Mouse (Mus musculus) naive thymus-derived CD4-positive, alpha-beta T cell, adult 2 months (primary cell): ENCODE measurements around the gene Rpa1.
"Not testable (repeated sequence)": the region's sequence is repeated elsewhere in the genome, so short reads cannot be mapped to it uniquely, and the experiment has no call there.

Experiments
- DNase-seq: peaks from one replicate; pipeline ENCODE4 v3.0.0-alpha.2; 2011; ENCODE audit warnings: low read depth

The Rpa1 gene

DNA sequence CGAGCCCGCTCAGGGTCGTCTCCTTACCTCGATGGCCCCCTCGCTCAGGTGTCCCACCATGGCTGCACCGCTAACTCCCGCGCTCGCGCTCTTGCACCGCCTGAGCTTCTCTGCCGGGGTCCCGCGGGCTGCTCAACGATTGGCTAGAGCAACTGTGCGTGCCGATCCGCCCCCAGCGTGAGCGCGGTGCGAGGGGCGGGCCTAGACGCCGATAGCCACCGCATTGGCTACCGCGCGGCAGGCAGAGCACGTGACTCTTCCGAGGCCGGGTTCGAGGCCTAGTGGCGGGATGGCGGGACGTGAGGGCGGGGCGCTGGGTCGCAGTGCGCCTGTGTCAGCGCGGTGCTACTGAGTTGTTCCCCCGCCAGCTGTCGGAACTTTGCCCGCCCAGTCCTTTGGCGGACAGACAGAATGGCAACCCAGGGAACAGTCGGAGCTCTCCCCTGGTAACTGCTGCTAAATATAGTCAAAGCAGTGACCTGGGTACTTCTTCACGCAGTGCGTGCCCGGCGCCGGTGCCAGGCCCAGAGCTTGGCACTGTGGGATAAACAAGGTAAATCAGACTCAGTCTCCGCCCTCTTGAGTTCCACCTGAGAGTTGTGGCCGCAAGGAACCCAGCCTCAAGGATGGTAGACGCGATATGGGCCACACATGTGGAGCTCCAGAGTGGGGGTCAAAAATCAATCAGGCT lies at the start of gene Rpa1, which contains the start of gene Smyd4:
Gene Rpa1, minus strand, starts transcription at position 126 of the 691 bp plus-strand sequence.
Gene Smyd4, plus strand, starts transcription at position 235 of the 691 bp plus-strand sequence.
- DNase-seq, result peak; percentile 94

- no peak for DNase-seq
Observed at GRCm38 (mm10) chr11:75397452-75397851, 49.3 kb upstream of the Rpa1 start.

DNA sequence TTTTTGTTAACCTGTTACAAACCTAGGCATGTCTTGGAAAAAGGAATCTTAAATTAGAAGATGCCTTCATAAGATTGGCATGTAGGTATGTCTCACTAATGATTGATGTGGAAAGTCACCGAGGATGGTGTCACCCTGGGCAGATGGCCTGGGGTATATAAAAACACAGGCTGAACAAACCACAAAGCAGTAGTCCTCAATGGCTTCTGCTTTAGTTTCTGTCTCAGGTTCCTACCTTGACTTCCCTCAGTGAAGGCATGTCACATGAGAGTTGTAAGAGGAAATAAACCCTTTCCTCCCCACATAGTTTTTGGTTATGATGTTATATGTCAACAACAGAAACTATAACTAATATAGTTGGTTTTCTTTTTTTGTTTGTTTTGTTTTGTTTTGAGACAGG lies 47.5 kb upstream of the Rpa1 start:
- no peak for DNase-seq

- not testable (repeated sequence) for DNase-seq
Observed at GRCm38 (mm10) chr11:75383529-75383928, 35.4 kb upstream of the Rpa1 start.

GRCm38 (mm10) chr11:75378786-75379185 lies 30.7 kb upstream of the Rpa1 start:
- not testable (repeated sequence) for DNase-seq

DNA sequence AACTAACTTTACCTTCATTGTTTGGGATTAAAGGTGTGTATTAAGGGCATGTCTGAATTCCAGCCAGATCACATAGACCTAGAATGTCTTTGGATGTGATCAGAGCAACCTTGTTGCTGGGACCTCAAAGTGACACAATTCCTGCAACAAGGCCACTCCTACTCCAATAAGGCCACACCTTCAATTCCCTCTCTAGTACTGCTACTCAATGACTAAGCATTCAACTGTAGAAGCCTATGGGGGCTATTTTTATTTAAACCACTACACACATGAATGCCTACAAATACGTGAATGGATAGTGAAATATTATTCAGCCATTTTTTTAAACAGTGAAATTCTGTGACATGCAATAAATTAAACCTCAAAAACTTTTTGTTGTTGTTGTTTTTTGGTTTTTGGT lies 29.0 kb upstream of the Rpa1 start:
- no peak for DNase-seq

GRCm38 (mm10) chr11:75355475-75355874 lies 7.4 kb upstream of the Rpa1 start:
- no peak for DNase-seq

GRCm38 (mm10) chr11:75351225-75351624 lies 3.1 kb upstream of the Rpa1 start:
- no peak for DNase-seq

DNA sequence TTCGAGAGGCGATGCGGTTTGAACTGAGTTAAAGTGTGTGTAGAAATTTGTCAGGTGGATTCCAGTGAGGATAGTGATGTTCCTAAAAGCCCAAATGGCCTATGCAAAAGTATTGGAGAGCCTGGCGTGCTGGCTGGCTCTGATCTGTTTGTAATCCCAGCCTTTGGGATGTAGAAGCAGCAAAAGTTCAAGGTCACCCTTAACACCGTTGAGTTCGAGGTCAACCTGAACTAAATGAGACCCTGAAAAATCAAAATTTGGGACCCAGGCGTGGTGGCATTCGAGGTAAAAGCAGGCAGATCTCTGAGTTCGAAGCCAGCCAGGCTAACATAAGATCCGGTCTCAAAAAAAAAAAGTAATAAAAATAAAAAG lies 752 bp upstream of the Rpa1 start:
- DNase-seq, result no peak

DNA sequence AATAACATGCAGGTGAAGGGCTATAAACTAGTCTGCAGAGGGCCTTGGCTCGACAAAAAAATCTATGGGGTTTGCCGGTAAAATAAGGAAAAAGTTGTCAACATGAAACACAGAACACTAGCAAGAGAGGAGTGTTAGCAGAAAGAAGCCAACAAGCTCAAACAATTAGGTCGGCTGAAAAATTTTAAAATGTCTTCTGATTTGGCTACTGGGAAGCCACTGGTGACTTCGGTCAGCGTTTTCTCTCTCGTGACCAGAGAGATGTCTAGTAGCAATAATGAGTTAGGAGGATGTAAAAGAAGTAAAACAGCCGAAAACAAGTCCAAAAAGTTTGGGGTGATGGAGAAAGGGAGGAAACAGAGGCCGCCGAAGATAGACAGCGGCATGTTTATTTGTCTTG lies 528 bp downstream of the Rpa1 start:
- DNase-seq, result no peak

- DNase-seq, result no peak
Observed at GRCm38 (mm10) chr11:75347188-75347585, 937 bp downstream of the Rpa1 start.

DNA sequence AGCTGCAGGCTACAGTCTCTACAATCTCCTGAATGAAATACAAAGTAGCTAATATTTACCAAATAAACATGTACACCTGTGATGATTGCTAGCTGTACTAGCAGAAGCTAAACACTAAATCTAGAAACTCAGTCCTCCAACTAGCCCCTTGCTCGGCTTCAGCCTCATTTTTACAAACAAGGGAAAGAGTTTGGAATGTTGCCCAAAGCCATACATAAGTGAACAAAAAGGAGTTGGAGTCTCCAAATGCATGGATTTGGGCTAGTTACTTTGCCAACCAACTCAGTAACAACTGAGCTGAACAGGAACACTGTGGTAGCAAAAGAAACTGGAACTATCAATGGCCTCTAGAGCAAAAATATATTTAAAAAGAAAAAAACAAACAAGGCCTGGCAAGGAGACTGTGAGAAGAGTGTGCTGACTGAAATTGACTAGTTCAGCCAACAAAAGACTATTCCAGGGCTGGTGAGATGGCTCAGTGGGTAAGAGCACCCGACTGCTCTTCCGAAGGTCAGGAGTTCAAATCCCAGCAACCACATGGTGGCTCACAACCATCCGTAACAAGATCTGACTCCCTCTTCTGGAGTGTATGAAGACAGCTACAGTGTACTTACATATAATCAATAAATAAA lies 1.5 kb downstream of the Rpa1 start:
- DNase-seq, result no peak

DNA sequence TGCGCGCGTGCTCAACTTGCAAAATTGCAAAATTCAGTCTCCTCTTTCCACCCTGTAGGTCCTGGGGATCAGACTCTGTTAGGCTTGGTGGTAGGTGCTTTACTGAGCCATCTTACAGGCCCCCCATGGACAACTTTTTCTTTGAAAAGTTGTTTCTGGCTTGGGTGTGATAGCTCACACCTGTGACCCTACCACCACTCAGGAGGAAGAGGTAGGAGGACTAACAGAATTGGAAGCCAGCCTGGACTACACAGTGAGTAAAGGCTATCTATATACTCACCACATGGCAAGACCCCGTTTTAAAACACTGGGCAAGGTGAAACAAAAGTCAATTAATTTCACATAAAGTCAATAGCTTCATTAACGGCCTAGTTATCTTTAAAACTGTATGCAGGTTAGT lies 3.4 kb downstream of the Rpa1 start:
- DNase-seq, result no peak

- peak; percentile 64 for DNase-seq
Observed at GRCm38 (mm10) chr11:75344163-75344562, 4.0 kb downstream of the Rpa1 start.

DNA sequence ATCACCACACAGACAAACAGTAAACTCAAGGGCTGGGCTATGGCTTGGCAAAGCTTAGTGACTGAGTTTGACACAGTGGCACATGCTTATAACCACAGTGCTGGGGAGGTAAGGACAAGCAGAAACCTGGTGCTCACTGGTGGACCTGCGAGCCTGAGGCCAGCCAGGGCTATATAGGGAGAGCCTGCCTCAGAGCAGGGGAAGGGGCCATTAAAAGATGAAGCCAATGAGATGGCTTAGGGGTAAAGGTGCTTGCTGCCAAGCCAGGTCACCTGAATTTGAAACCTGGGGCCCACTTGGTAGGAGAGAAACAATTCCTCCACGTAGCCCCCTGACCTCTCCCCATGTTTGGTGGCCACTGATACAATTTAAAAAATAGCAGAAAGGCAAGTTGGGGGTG lies 5.0 kb downstream of the Rpa1 start:
- no peak for DNase-seq

DNA sequence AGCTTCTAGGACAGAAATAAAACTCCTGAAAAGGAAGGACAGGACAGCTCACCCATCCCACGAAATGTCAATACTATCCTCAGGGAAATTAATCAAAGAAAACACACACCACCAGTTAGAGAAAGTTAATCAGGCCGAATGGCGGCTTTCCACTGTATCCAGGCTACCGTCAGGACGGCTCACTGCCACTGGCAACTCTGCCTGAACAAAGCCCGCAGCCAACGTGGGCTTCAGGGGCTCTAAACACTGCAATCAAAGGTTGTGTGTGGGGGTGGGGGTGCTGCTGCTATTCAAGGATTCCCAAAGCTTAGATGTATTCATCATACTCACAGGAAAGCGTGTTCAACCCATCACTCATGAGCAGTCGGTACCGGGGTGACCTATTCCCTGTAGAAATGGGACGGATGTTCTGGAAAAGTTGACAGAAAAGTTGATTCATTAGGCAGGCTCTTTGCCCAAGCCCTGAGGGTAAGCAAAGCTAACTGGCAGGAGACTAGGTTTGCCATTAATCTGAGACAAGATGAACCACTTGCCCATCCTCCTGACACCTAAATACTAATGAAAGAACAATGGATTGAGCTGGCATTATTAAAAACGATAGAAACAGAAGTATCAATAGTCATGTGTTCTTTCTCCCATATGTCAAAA lies 7.3 kb downstream of the Rpa1 start:
- DNase-seq, result no peak

DNA sequence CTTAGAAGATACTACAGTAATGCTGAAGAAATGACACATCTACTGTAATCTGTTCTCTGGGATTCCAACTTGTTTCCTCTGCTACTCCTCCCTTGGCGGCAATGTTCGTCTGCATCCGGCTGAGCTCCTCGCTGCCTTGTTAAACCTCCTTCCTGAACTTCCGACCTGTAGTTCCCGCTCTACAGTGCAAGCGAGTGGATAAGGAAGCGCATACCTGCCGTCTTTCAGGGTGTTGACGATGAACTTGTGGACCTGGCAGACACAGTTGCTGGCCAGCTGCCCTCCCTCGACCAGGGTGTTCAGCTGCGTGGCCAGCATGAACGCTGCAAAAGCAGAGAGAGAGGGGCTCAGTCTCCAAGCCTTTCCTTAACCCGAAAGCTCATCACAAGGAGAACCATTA lies 8.0 kb downstream of the Rpa1 start:
- DNase-seq, result no peak

DNA sequence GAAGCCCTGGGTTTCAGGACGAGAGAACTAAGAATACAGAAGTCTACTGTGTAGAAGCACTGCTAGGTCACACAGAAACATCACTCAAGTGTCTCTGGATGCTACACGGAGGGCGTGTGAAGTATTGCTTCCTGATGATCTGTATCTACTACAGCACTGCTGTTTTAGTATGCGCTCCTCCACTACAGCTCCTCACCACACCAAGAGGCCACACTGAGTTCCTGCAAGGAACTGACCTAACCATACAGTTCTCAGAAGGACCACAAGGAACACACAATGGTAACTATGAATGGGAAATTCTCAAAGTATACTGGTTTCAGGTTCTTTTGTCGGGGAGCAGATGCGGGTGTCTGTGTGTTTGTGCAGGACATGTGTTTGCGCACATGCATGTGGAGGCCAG lies 10.9 kb downstream of the Rpa1 start:
- DNase-seq, result peak; percentile 64

DNA sequence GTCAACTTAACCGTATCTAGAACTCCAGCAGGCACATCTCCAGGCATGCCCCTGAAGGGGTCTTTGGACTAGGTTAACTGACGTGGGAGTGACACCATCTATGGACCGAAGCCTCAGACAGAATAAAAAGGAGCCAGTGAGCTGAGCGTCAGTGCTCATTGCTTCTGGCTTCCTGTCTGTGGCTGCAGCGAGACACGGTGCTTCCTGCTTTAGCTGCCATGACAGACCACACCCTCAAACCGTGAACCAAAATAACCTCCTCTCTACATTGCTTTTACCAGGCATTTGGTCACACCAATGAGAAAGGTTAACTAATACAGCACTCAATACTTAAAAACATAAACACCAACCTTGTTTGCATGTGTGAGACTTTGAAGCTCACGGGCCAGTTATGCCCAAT lies 11.4 kb downstream of the Rpa1 start:
- peak; percentile 86 for DNase-seq

GRCm38 (mm10) chr11:75325969-75326311 lies 22.2 kb downstream of the Rpa1 start:
- no peak for DNase-seq

GRCm38 (mm10) chr11:75325116-75325968 lies 22.8 kb downstream of the Rpa1 start:
- no peak for DNase-seq

GRCm38 (mm10) chr11:75324433-75324832 lies 23.7 kb downstream of the Rpa1 start:
- no peak for DNase-seq

DNA sequence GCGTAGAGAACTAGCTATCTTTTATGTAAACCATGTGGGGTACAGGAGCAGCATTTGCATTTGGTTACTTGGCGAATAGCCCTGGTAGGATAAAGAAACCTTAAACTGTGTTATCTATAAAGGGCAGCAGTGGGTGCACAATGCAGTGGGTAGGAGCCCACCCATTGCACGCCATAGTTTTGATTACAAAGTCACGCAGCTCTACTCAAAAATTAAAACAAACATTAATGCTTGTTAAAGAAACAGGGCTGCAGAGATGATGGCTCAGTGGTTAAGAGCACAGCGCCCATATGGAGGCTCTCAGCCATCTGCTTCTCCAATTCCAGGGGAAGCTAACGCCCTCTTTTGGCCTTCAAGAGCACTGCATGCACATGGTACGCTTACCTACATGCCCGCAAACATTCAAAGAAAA lies 24.8 kb downstream of the Rpa1 start:
- peak; percentile 54 for DNase-seq
